Mouse (Mus musculus) neural tube, embryonic 12.5 days (tissue): ENCODE data around the gene Rora. TPM values are rescaled to one million over a fixed set of nuclear protein-coding genes. Genes with fewer than 3 reads are reported as not detected.

ENCODE experiments used
- ATAC-seq: fragments of 200-750 bp; cut with Nextera tagmentation; 2 replicates; pipeline ENCODE4 v1.8.0; 2017; ENCODE audit warnings: low read depth, mild to moderate bottlenecking, moderate TSS enrichment, moderate library complexity; ENCODE audit not compliant: low FRiP score
- H3K27ac ChIP-seq: fragments of 300-500 bp; sonication (generic); 2 replicates; pipeline ENCODE4 v1.5.1; 2016
- H3K27me3 ChIP-seq: fragments of 300-500 bp; sonication (generic); replicated peaks from 2 replicates; pipeline ENCODE4 v1.6.1; 2016; ENCODE audit warnings: mild to moderate bottlenecking
- H3K36me3 ChIP-seq: fragments of 300-500 bp; sonication (generic); 2 replicates; pipeline ENCODE4 v1.6.1; 2016; ENCODE audit warnings: mild to moderate bottlenecking
- H3K4me1 ChIP-seq: fragments of 300-500 bp; sonication (generic); 2 replicates; pipeline ENCODE4 v1.6.1; 2016
- H3K4me2 ChIP-seq: fragments of 300-500 bp; sonication (generic); replicated peaks from 2 replicates; pipeline ENCODE4 v1.6.1; 2016; ENCODE audit warnings: mild to moderate bottlenecking
- H3K4me3 ChIP-seq: fragments of 300-500 bp; sonication (generic); 2 replicates; pipeline ENCODE4 v1.5.1; 2016
- H3K9ac ChIP-seq: fragments of 300-500 bp; sonication (generic); 2 replicates; pipeline ENCODE4 v1.6.1; 2016; ENCODE audit warnings: mild to moderate bottlenecking
- H3K9me3 ChIP-seq: fragments of 300-500 bp; sonication (generic); 2 replicates; pipeline ENCODE4 v1.6.1; 2016; ENCODE audit warnings: mild to moderate bottlenecking
- WGBS: fragments of 180-500 bp; shearing (Covaris S2); methylation state at CpG from one replicate; pipeline ENCODE4 v1.1.7; 2016; 5-methylcytosine and 5-hydroxymethylcytosine counted together
- polyA plus RNA-seq: library from polyadenylated mRNA; unstranded; fragments of >200 nt; fragmentation: Nextera tagmentation; extraction: Ambion mirVana; gene quantifications from 2 replicates; pipeline ENCODE4 v1.2.1, GENCODE M21; 2016

Gene Rora
- polyA plus RNA-seq, 1 experiment from 2014 or later: 5.3 TPM

DNA sequence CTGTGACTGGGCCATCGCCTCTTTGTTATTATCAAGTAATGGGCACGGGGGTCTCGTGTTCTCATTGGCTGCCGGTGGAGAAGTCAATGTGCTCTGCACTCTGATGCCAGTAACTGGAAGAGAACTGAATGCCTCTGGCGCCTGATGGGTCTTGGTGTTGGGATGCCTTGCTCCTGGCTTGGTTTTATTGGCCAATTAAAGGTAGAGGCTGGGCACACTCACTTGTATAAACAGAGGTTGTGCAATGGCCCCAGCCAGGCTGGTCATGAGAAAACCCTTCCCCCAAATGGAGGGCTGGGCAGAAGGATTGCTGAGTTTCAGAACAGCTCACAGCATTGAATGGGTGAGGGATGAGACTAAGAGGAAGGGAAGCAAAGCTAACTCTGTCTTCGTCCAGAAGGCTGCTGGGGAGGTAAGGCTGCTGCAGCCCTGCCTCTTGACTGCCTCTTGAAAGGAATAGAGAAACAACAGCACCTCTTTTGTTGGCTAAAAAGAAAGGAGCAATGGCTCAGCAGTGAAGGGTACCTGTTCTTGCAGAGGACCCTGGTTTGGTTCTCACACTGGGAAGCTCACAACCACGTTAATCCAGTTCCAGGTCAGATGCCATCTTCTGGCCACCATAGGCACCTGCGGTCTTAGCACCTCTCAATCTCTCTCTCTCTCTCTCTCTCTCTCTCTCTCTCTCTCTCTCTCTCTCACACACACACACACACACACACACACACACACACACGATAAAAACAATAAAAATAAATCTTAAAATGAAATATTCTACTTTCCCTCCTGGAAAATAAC, 653.3 kb downstream of the Rora start:
- ATAC-seq: no peak

GRCm38 (mm10) chr9:69307974-69308373, 654.4 kb downstream of the Rora start:
- Histone ChIP-seq H3K9ac (no peak overlapping the region), H3K27ac (no peak overlapping the region), H3K36me3 (no peaks in the 10 kb centered on the region), H3K4me1 (peaks cover 4% of the 10 kb centered on the region; the same call in 1 of the 2 replicates), H3K9me3 (no peaks in the 10 kb centered on the region), H3K4me2 (no peak overlapping the region), H3K27me3 (no peaks in the 10 kb centered on the region), H3K4me3 (no peak overlapping the region)
- no peak for ATAC-seq
- WGBS: 91% methylated on average over 11 of the region's 11 CpGs

More for the DNA sequence above, 653.3 kb downstream of the Rora start:
- Histone ChIP-seq H3K36me3 (no peaks in the 10 kb centered on the region), H3K27me3 (0 out of 2 replicates have a peak, but pooled peaks cover 4% of the 10 kb centered on the region), H3K4me3 (no peak overlapping the region), H3K9ac (no peak overlapping the region), H3K4me1 (peaks cover 9% of the 10 kb centered on the region; the same call in 1 of the 2 replicates), H3K9me3 (no peaks in the 10 kb centered on the region), H3K4me2 (no peak overlapping the region), H3K27ac (no peak overlapping the region)
- 80% methylated on average over 9 of the region's 9 CpGs for WGBS

DNA sequence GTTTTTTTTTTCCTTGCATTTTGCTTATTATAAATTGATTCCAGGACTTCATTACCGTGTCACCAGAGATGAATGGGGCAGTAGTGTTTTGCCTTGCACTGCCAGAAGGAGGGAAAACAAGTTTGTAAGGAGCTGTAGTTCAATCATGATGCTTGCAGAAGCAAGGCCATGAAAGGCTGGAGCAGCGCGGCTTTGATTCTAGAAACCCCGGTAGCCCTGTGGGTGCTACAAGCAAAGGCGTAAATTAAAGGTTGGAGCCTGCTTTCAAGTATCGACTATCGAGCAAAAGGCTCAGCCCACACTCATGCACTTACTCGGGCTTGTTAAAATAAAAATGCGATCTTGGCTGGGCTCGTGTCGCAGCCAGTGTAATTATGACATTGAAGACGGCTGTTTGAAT, 656.9 kb downstream of the Rora start:
- Histone ChIP-seq H3K4me1 (0 out of 2 replicates have a peak, but pooled peaks cover 3% of the 10 kb centered on the region), H3K4me3 (no peak overlapping the region), H3K27me3 (no peaks in the 10 kb centered on the region), H3K36me3 (no peaks in the 10 kb centered on the region), H3K27ac (no peak overlapping the region), H3K4me2 (no peak overlapping the region), H3K9ac (no peak overlapping the region), H3K9me3 (no peaks in the 10 kb centered on the region)
- WGBS: 67% methylated on average over 12 of the region's 12 CpGs
- ATAC-seq: no peak

DNA sequence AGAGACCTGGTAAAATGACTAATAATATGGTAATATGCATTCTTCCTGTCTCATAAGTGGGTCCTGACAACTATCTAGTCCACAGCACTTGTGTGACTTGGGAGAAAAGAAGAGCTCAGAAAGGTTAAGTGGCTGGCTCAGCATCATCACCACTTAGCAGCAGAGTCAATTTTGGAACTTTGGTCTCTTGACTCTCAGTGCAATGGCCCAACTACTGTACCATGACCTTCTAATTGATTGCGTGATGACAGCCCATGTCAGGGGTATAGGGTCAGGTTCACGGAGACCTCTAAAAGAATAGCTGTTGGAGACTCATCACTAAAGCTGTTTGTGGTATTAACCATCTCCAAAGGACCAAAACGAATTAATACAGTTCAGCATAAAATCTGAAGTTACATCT, 659.7 kb downstream of the Rora start:
- ATAC-seq: no peak
- WGBS: 84% methylated on average over 3 of the region's 3 CpGs
- no peaks in the 10 kb centered on the region for H3K27me3 ChIP-seq

GRCm38 (mm10) chr9:69314451-69315210, 661.0 kb downstream of the Rora start:
- H3K36me3 ChIP-seq: no peaks in the 10 kb centered on the region
- WGBS: 86% methylated on average over 9 of the region's 9 CpGs

More for the DNA sequence above, 659.7 kb downstream of the Rora start:
- H3K36me3 ChIP-seq: no peaks in the 10 kb centered on the region
- no peak overlapping the region for H3K9ac ChIP-seq
- H3K4me2 ChIP-seq: no peak overlapping the region
- H3K9me3 ChIP-seq: no peaks in the 10 kb centered on the region
- no peak overlapping the region for H3K27ac ChIP-seq
- no peak overlapping the region for H3K4me3 ChIP-seq
- H3K4me1 ChIP-seq: no peaks in the 10 kb centered on the region

GRCm38 (mm10) chr9:69317527-69318115, 664.0 kb downstream of the Rora start:
- no peaks in the 10 kb centered on the region for H3K36me3 ChIP-seq
- no peaks in the 10 kb centered on the region for H3K4me1 ChIP-seq
- no peak overlapping the region for H3K4me2 ChIP-seq
- no peak overlapping the region for H3K4me3 ChIP-seq
- no peak overlapping the region for H3K9ac ChIP-seq
- ATAC-seq: no peak
- H3K9me3 ChIP-seq: no peaks in the 10 kb centered on the region
- no peak overlapping the region for H3K27ac ChIP-seq
- no peaks in the 10 kb centered on the region for H3K27me3 ChIP-seq
- WGBS: 73% methylated on average over 3 of the region's 3 CpGs

More at GRCm38 (mm10) chr9:69314451-69315210, 661.0 kb downstream of the Rora start:
- no peak overlapping the region for H3K9ac ChIP-seq
- no peaks in the 10 kb centered on the region for H3K4me1 ChIP-seq
- H3K27ac ChIP-seq: no peak overlapping the region
- no peaks in the 10 kb centered on the region for H3K27me3 ChIP-seq
- ATAC-seq: no peak
- H3K4me3 ChIP-seq: no peak overlapping the region
- no peak overlapping the region for H3K4me2 ChIP-seq
- no peaks in the 10 kb centered on the region for H3K9me3 ChIP-seq

DNA sequence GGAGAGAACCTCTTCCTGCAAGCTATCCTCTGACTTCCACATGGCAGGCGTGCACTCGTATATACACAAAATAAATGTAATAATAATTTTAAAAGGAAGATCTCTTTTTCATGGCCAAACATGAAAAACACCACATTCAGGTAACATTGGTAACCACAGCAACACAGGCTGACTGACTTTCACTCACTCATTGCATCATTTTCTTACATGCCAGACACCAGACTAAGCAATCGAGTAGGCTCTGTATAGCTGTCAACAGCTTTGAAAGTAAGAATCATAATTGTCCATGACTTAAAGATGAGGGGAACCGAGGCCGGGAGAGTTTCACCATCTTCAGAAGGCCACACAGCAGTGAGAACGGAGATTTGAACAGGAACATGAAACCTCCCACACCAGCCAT, 665.8 kb downstream of the Rora start:
- H3K9me3 ChIP-seq: no peaks in the 10 kb centered on the region
- no peak overlapping the region for H3K4me3 ChIP-seq
- 92% methylated on average over 6 of the region's 6 CpGs for WGBS
- no peaks in the 10 kb centered on the region for H3K4me1 ChIP-seq
- H3K36me3 ChIP-seq: no peaks in the 10 kb centered on the region
- no peak overlapping the region for H3K4me2 ChIP-seq
- no peak overlapping the region for H3K27ac ChIP-seq
- no peak overlapping the region for H3K9ac ChIP-seq
- ATAC-seq: no peak
- H3K27me3 ChIP-seq: no peaks in the 10 kb centered on the region

- 80% methylated on average over 10 of the region's 10 CpGs for WGBS
- Histone ChIP-seq H3K4me1 (no peaks in the 10 kb centered on the region), H3K27ac (no peak overlapping the region), H3K9me3 (no peaks in the 10 kb centered on the region), H3K9ac (no peak overlapping the region), H3K4me2 (no peak overlapping the region), H3K4me3 (no peak overlapping the region), H3K36me3 (no peaks in the 10 kb centered on the region), H3K27me3 (no peaks in the 10 kb centered on the region)
- ATAC-seq: no peak
Measured at GRCm38 (mm10) chr9:69319913-69320634, 666.5 kb downstream of the Rora start.

- H3K27ac ChIP-seq: no peak overlapping the region
- H3K9ac ChIP-seq: no peak overlapping the region
- H3K27me3 ChIP-seq: no peaks in the 10 kb centered on the region
- ATAC-seq: no peak
- H3K36me3 ChIP-seq: no peaks in the 10 kb centered on the region
- H3K4me1 ChIP-seq: no peaks in the 10 kb centered on the region
- no peaks in the 10 kb centered on the region for H3K9me3 ChIP-seq
- 60% methylated on average over 3 of the region's 3 CpGs for WGBS
- no peak overlapping the region for H3K4me3 ChIP-seq
- no peak overlapping the region for H3K4me2 ChIP-seq
Measured at GRCm38 (mm10) chr9:69320635-69321027, 667.0 kb downstream of the Rora start.

GRCm38 (mm10) chr9:69321956-69322355, 668.4 kb downstream of the Rora start:
- Histone ChIP-seq H3K4me1 (no peaks in the 10 kb centered on the region), H3K9me3 (no peaks in the 10 kb centered on the region), H3K4me3 (no peak overlapping the region), H3K4me2 (no peak overlapping the region), H3K36me3 (no peaks in the 10 kb centered on the region), H3K27me3 (no peaks in the 10 kb centered on the region), H3K9ac (no peak overlapping the region), H3K27ac (no peak overlapping the region)
- no peak for ATAC-seq
- 92% methylated on average over 1 of the region's 1 CpGs for WGBS

- H3K4me2 ChIP-seq: no peak overlapping the region
- no peaks in the 10 kb centered on the region for H3K9me3 ChIP-seq
- H3K4me1 ChIP-seq: no peaks in the 10 kb centered on the region
- H3K4me3 ChIP-seq: no peak overlapping the region
- no peak overlapping the region for H3K9ac ChIP-seq
- 51% methylated on average over 8 of the region's 8 CpGs for WGBS
- H3K27me3 ChIP-seq: no peaks in the 10 kb centered on the region
- no peak for ATAC-seq
- no peak overlapping the region for H3K27ac ChIP-seq
- H3K36me3 ChIP-seq: no peaks in the 10 kb centered on the region
Measured at GRCm38 (mm10) chr9:69323831-69324230, 670.2 kb downstream of the Rora start.

DNA sequence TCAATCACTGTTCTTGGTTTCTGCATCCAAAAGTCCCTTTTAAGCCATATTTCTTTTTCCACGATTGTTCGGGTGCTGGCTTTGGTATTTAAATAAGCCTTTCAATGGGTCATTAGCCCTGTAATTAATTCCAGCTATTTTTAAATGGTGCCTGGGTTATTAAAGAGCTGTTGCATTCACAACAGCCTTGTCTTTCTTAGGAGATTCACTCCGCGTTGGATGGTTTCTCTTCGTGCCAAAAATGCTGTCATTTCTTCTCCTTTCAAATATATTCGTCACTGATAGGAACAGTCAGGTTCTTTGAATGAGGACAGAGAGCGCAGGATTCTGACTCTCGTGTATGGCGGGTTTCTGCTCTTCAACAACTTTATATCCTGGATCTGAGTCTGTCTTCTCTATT, 673.5 kb downstream of the Rora start:
- ATAC-seq: no peak
- Histone ChIP-seq H3K9ac (no peak overlapping the region), H3K27ac (no peak overlapping the region), H3K36me3 (no peaks in the 10 kb centered on the region), H3K9me3 (no peaks in the 10 kb centered on the region), H3K27me3 (no peaks in the 10 kb centered on the region), H3K4me1 (no peaks in the 10 kb centered on the region), H3K4me3 (no peak overlapping the region), H3K4me2 (no peak overlapping the region)
- 54% methylated on average over 9 of the region's 9 CpGs for WGBS
